Mouse (Mus musculus) liver, embryonic 13.5 days (tissue): Measurements from ENCODE around the gene Setd4. TPM values are rescaled to one million over a fixed set of nuclear protein-coding genes. Genes with fewer than 3 reads are reported as not detected.

Source experiments
- ATAC-seq: fragments of 200-750 bp; cut with Nextera tagmentation; 2 replicates; pipeline ENCODE4 v1.8.0; 2017; ENCODE audit warnings: low read depth, mild to moderate bottlenecking, moderate number of reproducible peaks, moderate library complexity
- DNase-seq: peaks from one replicate; pipeline ENCODE4 v3.0.0; 2022
- H3K27ac ChIP-seq: fragments of 300-500 bp; sonication (generic); 2 replicates; pipeline ENCODE4 v1.5.1; 2015; ENCODE audit warnings: moderate library complexity, mild to moderate bottlenecking, inconsistent platforms
- H3K27me3 ChIP-seq: fragments of 300-500 bp; sonication (generic); 2 replicates; pipeline ENCODE4 v1.6.1; 2015; ENCODE audit warnings: mild to moderate bottlenecking, inconsistent platforms
- H3K36me3 ChIP-seq: fragments of 300-500 bp; sonication (generic); 2 replicates; pipeline ENCODE4 v1.6.1; 2015; ENCODE audit warnings: mild to moderate bottlenecking, inconsistent platforms
- H3K4me1 ChIP-seq: fragments of 300-500 bp; sonication (generic); replicated peaks from 2 replicates; pipeline ENCODE4 v1.6.1; 2015; ENCODE audit warnings: inconsistent platforms
- H3K4me2 ChIP-seq: fragments of 300-500 bp; sonication (generic); 2 replicates; pipeline ENCODE4 v1.6.1; 2015; ENCODE audit warnings: inconsistent platforms, mild to moderate bottlenecking, moderate library complexity
- H3K4me3 ChIP-seq: fragments of 300-500 bp; sonication (generic); replicated peaks from 2 replicates; pipeline ENCODE4 v1.5.1; 2015; ENCODE audit warnings: mild to moderate bottlenecking, inconsistent platforms
- H3K9ac ChIP-seq: fragments of 300-500 bp; sonication (generic); 2 replicates; pipeline ENCODE4 v1.6.1; 2015; ENCODE audit warnings: mild to moderate bottlenecking, inconsistent platforms
- H3K9me3 ChIP-seq: fragments of 300-500 bp; sonication (generic); replicated peaks from 2 replicates; pipeline ENCODE4 v1.6.1; 2016; ENCODE audit warnings: inconsistent platforms
- WGBS: fragments of 180-500 bp; shearing (Covaris S2); methylation state at CpG from one replicate; pipeline ENCODE4 v1.1.7; 2015; ENCODE audit not compliant: insufficient replicate concordance; 5-methylcytosine and 5-hydroxymethylcytosine counted together
- polyA plus RNA-seq: library from polyadenylated mRNA; unstranded; fragments of >200 nt; fragmentation: Nextera tagmentation; extraction: Ambion mirVana; gene quantifications from 2 replicates; pipeline ENCODE4 v1.2.1, GENCODE M21; 2015

Gene Setd4
- polyA plus RNA-seq, 1 experiment from 2014 or later, result 7.0 TPM

GRCm38 (mm10) chr16:93608731-93609130 is 4.9 kb upstream of the Setd4 start:
- Histone ChIP-seq H3K4me3 (no peak overlapping the region), H3K9ac (no peak overlapping the region), H3K27me3 (peaks cover 12% of the 10 kb centered on the region), H3K36me3 (peaks cover 5% of the 10 kb centered on the region; the same call in 1 of the 2 replicates), H3K4me1 (peaks cover 27% of the 10 kb centered on the region), H3K9me3 (no peaks in the 10 kb centered on the region), H3K27ac (no peak overlapping the region), H3K4me2 (peak overlapping the region; percentile 95)
- WGBS, result 72% methylated on average over 8 of the region's 8 CpGs
- DNase-seq, result no peak
- no peak for ATAC-seq

GRCm38 (mm10) chr16:93607669-93608101 is 3.8 kb upstream of the Setd4 start:
- Histone ChIP-seq H3K9me3 (no peaks in the 10 kb centered on the region), H3K4me1 (peaks cover 34% of the 10 kb centered on the region), H3K27ac (peak overlapping the region; percentile 24; the same call in 1 of the 2 replicates), H3K36me3 (peaks cover 5% of the 10 kb centered on the region; the same call in 1 of the 2 replicates), H3K9ac (peak overlapping the region; percentile 79), H3K4me3 (peak overlapping the region; percentile 70), H3K4me2 (peak overlapping the region; percentile 95), H3K27me3 (peaks cover 12% of the 10 kb centered on the region)
- under 1% methylated on average over 32 of the region's 32 CpGs for WGBS
- ATAC-seq (peak; percentile 35; the same call in 1 of the 2 replicates), DNase-seq (peak; percentile 83)

GRCm38 (mm10) chr16:93606146-93606545 is 2.3 kb upstream of the Setd4 start:
- WGBS, result 72% methylated on average over 7 of the region's 7 CpGs

GRCm38 (mm10) chr16:93605553-93605952 is 1.7 kb upstream of the Setd4 start, which contains the start of gene Cbr1:
Gene Cbr1 (plus strand): TSS chr16:93605853.
- Histone ChIP-seq H3K4me2 (peak within 1 kb of the TSS; percentile 87), H3K4me3 (peak within 1 kb of the TSS; percentile 78), H3K9ac (peak within 1 kb of the TSS; percentile 86), H3K27ac (no peak within 1 kb of the TSS), H3K27me3 (peaks cover 12% of the 10 kb centered on the region), H3K4me1 (peaks cover 39% of the 10 kb centered on the region), H3K36me3 (0 out of 2 replicates have a peak, but pooled peaks cover 2% of the 10 kb centered on the region), H3K9me3 (no peaks in the 10 kb centered on the region)
- WGBS, result 62% methylated on average over 4 of the region's 4 CpGs
- DNase-seq (no peak), ATAC-seq (no peak)

More at GRCm38 (mm10) chr16:93606146-93606545, 2.3 kb upstream of the Setd4 start:
- Histone ChIP-seq H3K36me3 (peaks cover 4% of the 10 kb centered on the region; the same call in 1 of the 2 replicates), H3K4me1 (peaks cover 39% of the 10 kb centered on the region), H3K9me3 (no peaks in the 10 kb centered on the region), H3K4me3 (no peak overlapping the region), H3K27ac (no peak overlapping the region), H3K27me3 (peaks cover 12% of the 10 kb centered on the region), H3K9ac (no peak overlapping the region), H3K4me2 (no peak overlapping the region)
- ATAC-seq, result no peak
- no peak for DNase-seq

- no peaks in the 10 kb centered on the region for H3K9me3 ChIP-seq
- peak overlapping the region; percentile 86 for H3K9ac ChIP-seq
- H3K4me3 ChIP-seq, result peak overlapping the region; percentile 78
- WGBS, result 10% methylated on average over 16 of the region's 16 CpGs
- ATAC-seq (no peak), DNase-seq (no peak)
- peaks cover 12% of the 10 kb centered on the region for H3K27me3 ChIP-seq
- H3K4me2 ChIP-seq, result peak overlapping the region; percentile 87
- H3K4me1 ChIP-seq, result peaks cover 45% of the 10 kb centered on the region
- H3K27ac ChIP-seq, result peak overlapping the region; percentile 84; the same call in 1 of the 2 replicates
- no peaks in the 10 kb centered on the region for H3K36me3 ChIP-seq
Observed at GRCm38 (mm10) chr16:93604481-93604969, 662 bp upstream of the Setd4 start.

DNA sequence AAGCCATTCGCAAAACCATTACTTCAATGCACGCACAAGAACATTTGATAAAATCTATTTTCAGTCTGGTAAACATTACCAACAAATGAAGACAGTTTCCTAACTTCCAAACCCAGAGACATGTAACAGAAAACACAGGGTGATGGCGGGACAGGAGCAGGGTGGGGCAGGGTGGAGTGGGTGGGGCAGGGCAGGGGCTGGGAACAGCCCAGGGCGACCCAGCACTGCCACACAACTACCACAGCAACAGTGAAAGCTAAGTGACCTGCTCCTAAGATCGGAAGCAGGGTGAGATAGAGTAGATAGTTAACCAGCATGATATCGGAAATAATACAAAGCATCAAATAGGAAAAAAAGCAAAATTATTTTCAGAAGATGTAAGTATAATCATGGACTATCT is 4.4 kb downstream of the Setd4 start:
- WGBS, result 52% methylated on average over 6 of the region's 6 CpGs
- H3K27ac ChIP-seq, result peak overlapping the region; percentile 19; the same call in 1 of the 2 replicates
- H3K4me1 ChIP-seq, result peaks cover 36% of the 10 kb centered on the region
- DNase-seq, result no peak
- H3K4me2 ChIP-seq, result peak overlapping the region; percentile 52
- H3K27me3 ChIP-seq, result no peaks in the 10 kb centered on the region
- no peak overlapping the region for H3K9ac ChIP-seq
- no peaks in the 10 kb centered on the region for H3K9me3 ChIP-seq
- H3K36me3 ChIP-seq, result peaks cover 16% of the 10 kb centered on the region
- peak; percentile 50 for ATAC-seq
- H3K4me3 ChIP-seq, result no peak overlapping the region

- Histone ChIP-seq H3K36me3 (peaks cover 20% of the 10 kb centered on the region), H3K27ac (no peak overlapping the region), H3K4me1 (peaks cover 22% of the 10 kb centered on the region), H3K4me3 (no peak overlapping the region), H3K9me3 (no peaks in the 10 kb centered on the region), H3K9ac (no peak overlapping the region), H3K4me2 (no peak overlapping the region), H3K27me3 (no peaks in the 10 kb centered on the region)
- WGBS, result 85% methylated on average over 9 of the region's 9 CpGs
- DNase-seq, result no peak
- no peak for ATAC-seq
Observed at GRCm38 (mm10) chr16:93597551-93597950, 6.3 kb downstream of the Setd4 start.

- H3K27me3 ChIP-seq, result no peaks in the 10 kb centered on the region
- no peak overlapping the region for H3K9ac ChIP-seq
- H3K4me1 ChIP-seq, result peaks cover 19% of the 10 kb centered on the region
- H3K4me3 ChIP-seq, result no peak overlapping the region
- ATAC-seq (no peak), DNase-seq (no peak)
- 83% methylated on average over 7 of the region's 7 CpGs for WGBS
- peaks cover 20% of the 10 kb centered on the region for H3K36me3 ChIP-seq
- H3K4me2 ChIP-seq, result no peak overlapping the region
- no peak overlapping the region for H3K27ac ChIP-seq
- H3K9me3 ChIP-seq, result no peaks in the 10 kb centered on the region
Observed at GRCm38 (mm10) chr16:93596807-93597206, 7.1 kb downstream of the Setd4 start.

DNA sequence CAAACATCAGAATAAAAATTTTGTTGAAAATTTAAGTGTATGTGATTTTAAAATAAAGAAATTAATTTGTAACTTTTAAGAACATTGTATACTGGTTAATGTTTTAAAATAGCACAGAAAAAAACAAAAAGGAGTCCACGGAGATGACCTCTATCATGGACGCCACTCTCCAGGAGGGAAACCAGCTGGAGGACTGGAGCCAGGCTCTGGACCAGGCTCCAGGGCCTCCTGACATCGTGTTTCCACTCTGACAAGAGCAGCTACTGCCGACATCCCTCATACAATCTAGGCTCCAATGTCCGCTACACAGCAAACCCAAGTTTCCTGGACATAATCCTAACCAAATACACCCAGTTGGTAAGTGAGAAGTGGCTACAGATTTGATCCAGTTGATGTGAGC is 8.1 kb downstream of the Setd4 start:
- Histone ChIP-seq H3K27ac (no peak overlapping the region), H3K4me3 (no peak overlapping the region), H3K9ac (no peak overlapping the region), H3K36me3 (peaks cover 24% of the 10 kb centered on the region), H3K27me3 (no peaks in the 10 kb centered on the region), H3K9me3 (no peaks in the 10 kb centered on the region), H3K4me1 (peaks cover 19% of the 10 kb centered on the region), H3K4me2 (no peak overlapping the region)
- ATAC-seq, result no peak
- WGBS, result 74% methylated on average over 5 of the region's 5 CpGs
- no peak for DNase-seq

DNA sequence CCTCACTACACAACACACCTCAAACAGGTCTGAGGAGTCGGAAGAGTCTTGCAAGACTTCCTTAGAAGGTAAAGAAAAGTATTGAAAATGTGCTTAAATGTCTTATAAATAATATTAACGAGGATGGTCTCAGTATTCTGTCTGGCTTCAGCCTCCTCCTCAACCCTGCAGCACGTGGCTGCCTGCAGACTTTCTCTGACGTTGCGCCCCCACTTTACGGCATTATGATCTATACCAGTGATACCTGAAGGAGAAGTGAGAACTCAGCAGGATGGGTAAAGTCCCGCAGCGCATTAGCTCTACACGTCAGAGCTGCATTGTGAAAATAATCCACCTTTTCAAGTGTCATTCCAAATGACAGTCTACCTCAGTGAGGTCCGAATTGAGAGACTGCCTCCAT is 9.4 kb downstream of the Setd4 start:
- H3K36me3 ChIP-seq, result peaks cover 34% of the 10 kb centered on the region
- no peak overlapping the region for H3K27ac ChIP-seq
- H3K27me3 ChIP-seq, result no peaks in the 10 kb centered on the region
- H3K4me2 ChIP-seq, result no peak overlapping the region
- ATAC-seq, result no peak
- H3K9ac ChIP-seq, result no peak overlapping the region
- H3K9me3 ChIP-seq, result no peaks in the 10 kb centered on the region
- H3K4me3 ChIP-seq, result no peak overlapping the region
- no peak for DNase-seq
- H3K4me1 ChIP-seq, result peaks cover 12% of the 10 kb centered on the region
- WGBS, result 83% methylated on average over 10 of the region's 10 CpGs

DNA sequence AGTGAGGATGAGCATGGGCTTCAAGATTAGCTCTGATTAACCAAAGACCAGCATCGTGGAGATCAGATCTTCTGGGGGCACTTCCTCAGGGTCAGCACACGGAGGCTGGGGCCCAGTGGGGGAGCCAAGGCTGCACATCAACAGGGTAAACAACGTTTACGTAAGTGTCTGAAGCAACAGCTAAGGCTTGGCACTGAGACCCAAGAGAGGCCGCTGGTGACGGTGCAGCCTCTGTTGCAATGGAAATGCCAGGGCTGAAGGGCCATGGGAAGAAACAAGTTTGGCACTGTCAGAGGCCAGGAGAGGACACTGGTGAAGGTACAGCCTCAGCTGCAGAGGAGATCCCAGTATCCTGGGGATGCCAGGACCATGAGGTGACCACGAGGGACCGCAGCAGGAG is 10.5 kb downstream of the Setd4 start:
- WGBS, result 78% methylated on average over 8 of the region's 8 CpGs
- ATAC-seq (no peak), DNase-seq (no peak)
- no peaks in the 10 kb centered on the region for H3K27me3 ChIP-seq
- peaks cover 2% of the 10 kb centered on the region for H3K4me1 ChIP-seq
- no peak overlapping the region for H3K9ac ChIP-seq
- peaks cover 34% of the 10 kb centered on the region for H3K36me3 ChIP-seq
- no peak overlapping the region for H3K4me2 ChIP-seq
- H3K9me3 ChIP-seq, result no peaks in the 10 kb centered on the region
- H3K27ac ChIP-seq, result no peak overlapping the region
- no peak overlapping the region for H3K4me3 ChIP-seq

DNA sequence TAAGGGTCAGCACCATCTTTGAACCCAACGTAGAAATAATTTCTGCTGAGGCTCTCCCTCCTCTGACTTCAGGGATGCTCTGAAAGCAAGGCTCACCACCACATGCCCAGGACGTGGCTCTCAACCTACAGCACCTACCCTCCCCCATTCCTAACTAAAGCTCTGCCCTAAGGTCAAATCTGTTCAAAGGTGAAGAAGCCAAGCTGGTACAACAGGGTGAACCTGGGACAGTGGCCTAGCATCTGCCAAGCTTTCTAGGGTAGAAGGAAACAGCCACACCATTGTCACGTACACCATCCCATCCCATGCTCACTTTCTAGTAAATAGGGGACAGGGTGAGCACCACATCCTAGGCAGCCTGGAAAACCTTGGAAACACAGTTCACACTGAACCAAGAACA is 11.2 kb downstream of the Setd4 start:
- H3K4me1 ChIP-seq, result peaks cover 7% of the 10 kb centered on the region
- 88% methylated on average over 3 of the region's 3 CpGs for WGBS
- no peak overlapping the region for H3K4me3 ChIP-seq
- ATAC-seq (0 out of 2 replicates have a peak, but pooled peaks have one; percentile 37), DNase-seq (no peak)
- H3K9me3 ChIP-seq, result no peaks in the 10 kb centered on the region
- H3K9ac ChIP-seq, result no peak overlapping the region
- no peak overlapping the region for H3K27ac ChIP-seq
- peaks cover 27% of the 10 kb centered on the region for H3K36me3 ChIP-seq
- no peak overlapping the region for H3K4me2 ChIP-seq
- H3K27me3 ChIP-seq, result no peaks in the 10 kb centered on the region
